Mouse (Mus musculus) embryonic fibroblast, embryonic 13.5 days (primary cell): ENCODE results near the gene Cped1. TPM values are rescaled to one million over a fixed set of nuclear protein-coding genes. Genes with fewer than 3 reads are reported as not detected.

Source experiments
- H3K27ac ChIP-seq: 2 replicates; pipeline ENCODE4 v1.5.1; 2012; ENCODE audit warnings: low read length, control low read depth, inconsistent platforms; ENCODE audit not compliant: insufficient read depth
- H3K4me1 ChIP-seq: 2 replicates; pipeline ENCODE4 v1.6.1; 2011; ENCODE audit warnings: low read length; ENCODE audit not compliant: control insufficient read depth, insufficient read depth
- H3K4me3 ChIP-seq: 2 replicates; pipeline ENCODE4 v1.5.1; 2011; ENCODE audit warnings: mild to moderate bottlenecking, control low read depth, low read length; ENCODE audit not compliant: insufficient read depth
- CTCF ChIP-seq: IDR thresholded peaks from 2 replicates; pipeline ENCODE4 v1.5.1; 2011; ENCODE audit warnings: mild to moderate bottlenecking, control low read depth, low read length, moderate library complexity, borderline replicate concordance; ENCODE audit not compliant: insufficient read depth
- POLR2A ChIP-seq: IDR thresholded peaks from 2 replicates; pipeline ENCODE4 v1.6.1; 2011; ENCODE audit warnings: low read depth, mild to moderate bottlenecking, control low read depth, low read length, moderate library complexity
- polyA plus RNA-seq: library from polyadenylated mRNA; stranded (reverse); fragments of >200 nt; gene quantifications from 2 replicates; pipeline ENCODE4 v1.2.4, GENCODE M21; 2011; ENCODE audit warnings: low read depth; ENCODE audit not compliant: missing spikeins, insufficient read length

Cped1 gene
- polyA plus RNA-seq, 1 experiment = 34.4 TPM

- peaks cover 2% of the 10 kb centered on the region; the same call in 1 of the 2 replicates for H3K4me1 ChIP-seq
- H3K27ac ChIP-seq = peak overlapping the region; percentile 49; the same call in 1 of the 2 replicates
- no peak overlapping the region for H3K4me3 ChIP-seq
- TF ChIP-seq CTCF (no peak), POLR2A (no peak)
Measured at GRCm38 (mm10) chr6:22269840-22270521, 284.3 kb downstream of the Cped1 start.

DNA sequence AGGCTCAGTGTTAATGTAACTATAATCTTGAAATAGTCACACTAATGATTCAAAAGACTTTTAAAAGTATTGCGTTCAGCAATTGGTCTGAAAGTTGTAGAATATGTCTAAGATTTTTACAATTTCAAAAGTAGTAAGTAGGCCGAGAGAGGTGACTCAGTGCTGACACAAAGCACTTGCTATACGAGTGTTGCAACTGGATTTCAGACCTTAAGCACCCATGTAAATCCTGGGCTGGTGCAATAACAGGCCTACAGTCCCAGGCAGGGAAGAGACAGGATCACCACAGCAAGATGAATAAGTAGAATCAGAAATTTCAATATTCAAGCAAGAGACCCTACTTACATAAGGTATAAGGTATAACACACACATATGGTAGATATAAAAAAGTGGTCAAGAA is 292.2 kb downstream of the Cped1 start:
- TF ChIP-seq POLR2A = no peak
- no peak for TF ChIP-seq CTCF
- no peak overlapping the region for H3K27ac ChIP-seq
- H3K4me1 ChIP-seq = peaks cover 7% of the 10 kb centered on the region
- H3K4me3 ChIP-seq = no peak overlapping the region

- peaks cover 7% of the 10 kb centered on the region for H3K4me1 ChIP-seq
- peak overlapping the region; percentile 94 for H3K27ac ChIP-seq
- TF ChIP-seq POLR2A (no peak), CTCF (no peak)
- no peak overlapping the region for H3K4me3 ChIP-seq
Measured at GRCm38 (mm10) chr6:22280217-22280861, 294.6 kb downstream of the Cped1 start.

DNA sequence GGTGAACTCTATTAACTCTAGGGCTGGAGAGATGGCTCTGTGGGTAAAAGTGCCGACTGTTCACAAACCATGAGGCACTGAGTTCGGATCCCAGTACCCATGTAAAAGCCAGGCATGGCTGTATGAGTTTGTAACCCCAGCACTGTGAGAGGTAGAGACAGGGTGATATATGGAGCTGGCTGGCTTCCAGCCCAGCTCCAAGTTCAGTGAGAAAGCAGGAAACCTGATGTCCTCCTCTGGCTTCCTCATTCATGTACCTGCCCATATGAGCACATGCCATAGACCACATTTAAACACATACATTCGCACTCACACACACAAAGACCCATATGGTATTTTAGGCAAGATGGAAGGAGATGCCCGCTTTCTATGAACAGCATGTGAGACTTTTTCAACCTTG is 296.7 kb downstream of the Cped1 start:
- H3K4me1 ChIP-seq = peaks cover 7% of the 10 kb centered on the region
- no peak overlapping the region for H3K27ac ChIP-seq
- TF ChIP-seq CTCF = no peak
- TF ChIP-seq POLR2A = no peak
- no peak overlapping the region for H3K4me3 ChIP-seq

GRCm38 (mm10) chr6:22288004-22288736 is 302.5 kb downstream of the Cped1 start, which contains the start of gene Wnt16:
Gene Wnt16, plus strand, starts transcription at chr6:22288227.
- Histone ChIP-seq H3K4me3 (peak within 1 kb of the TSS; percentile 25), H3K4me1 (peaks cover 5% of the 10 kb centered on the region), H3K27ac (no peak within 1 kb of the TSS)
- TF ChIP-seq POLR2A (peak; percentile 44), CTCF (no peak)

DNA sequence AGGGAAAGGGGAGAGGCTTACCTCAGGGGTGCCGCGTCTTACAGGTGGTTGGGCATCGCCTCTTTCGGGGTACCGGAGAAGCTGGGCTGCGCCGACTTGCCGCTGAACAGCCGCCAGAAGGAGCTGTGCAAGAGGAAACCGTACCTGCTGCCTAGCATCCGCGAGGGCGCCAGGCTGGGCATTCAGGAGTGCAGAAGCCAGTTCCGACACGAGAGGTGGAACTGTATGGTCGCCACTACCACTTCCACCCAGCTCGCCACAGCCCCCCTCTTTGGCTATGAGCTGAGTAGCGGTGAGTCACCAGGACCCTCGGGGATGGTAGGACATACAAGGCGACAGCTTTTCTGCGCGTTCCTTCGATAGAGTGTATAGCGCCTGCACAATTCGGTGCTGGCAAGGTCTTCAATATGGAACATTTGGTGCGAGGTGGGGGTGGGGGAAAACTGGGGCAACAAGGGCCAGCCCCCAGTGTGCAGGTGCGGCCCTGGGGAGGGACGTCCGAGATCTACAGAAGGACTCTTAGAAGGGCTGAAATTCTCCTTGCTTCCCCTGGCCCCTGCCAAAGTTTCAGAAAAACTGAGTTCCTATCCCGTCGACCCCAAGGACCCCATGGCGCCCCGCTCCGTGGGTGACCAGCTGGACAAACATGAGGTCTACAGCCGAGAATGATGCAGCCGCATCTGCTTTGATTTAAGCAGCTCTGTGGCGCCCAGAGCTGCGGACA is 303.2 kb downstream of the Cped1 start:
- H3K4me3 ChIP-seq = peak overlapping the region; percentile 25
- H3K4me1 ChIP-seq = peaks cover 5% of the 10 kb centered on the region
- no peak overlapping the region for H3K27ac ChIP-seq
- no peak for TF ChIP-seq POLR2A

DNA sequence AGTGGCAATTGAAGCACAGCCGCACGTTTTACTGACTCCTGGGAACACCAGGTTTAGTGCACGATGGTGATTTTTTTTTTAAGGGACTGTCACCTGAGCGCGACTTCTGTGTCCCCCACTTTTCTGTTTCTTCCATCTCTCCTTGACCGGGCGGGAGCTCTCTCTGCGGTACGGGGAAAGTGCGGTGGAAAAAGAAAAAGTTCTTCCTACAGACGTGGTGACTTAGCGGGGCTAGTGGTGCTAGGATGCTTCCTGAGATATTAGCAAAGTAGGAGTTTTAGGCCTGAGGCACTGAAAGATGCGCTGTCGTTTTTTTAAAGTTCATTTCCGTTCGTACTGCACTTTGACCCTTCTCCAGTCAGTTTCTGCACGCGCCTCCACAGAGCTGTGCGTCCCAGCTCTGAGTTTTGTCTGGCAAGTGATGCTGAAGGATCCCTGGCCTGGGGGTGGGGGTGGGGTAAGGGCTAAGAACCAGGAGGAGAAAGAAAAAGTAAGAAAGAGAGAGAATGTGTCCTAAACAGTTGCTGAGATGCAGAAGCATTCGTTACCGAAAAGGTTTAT is 303.8 kb downstream of the Cped1 start:
- Histone ChIP-seq H3K4me1 (peaks cover 5% of the 10 kb centered on the region), H3K4me3 (peak overlapping the region; percentile 25), H3K27ac (no peak overlapping the region)
- no peak for TF ChIP-seq POLR2A
- no peak for TF ChIP-seq CTCF

DNA sequence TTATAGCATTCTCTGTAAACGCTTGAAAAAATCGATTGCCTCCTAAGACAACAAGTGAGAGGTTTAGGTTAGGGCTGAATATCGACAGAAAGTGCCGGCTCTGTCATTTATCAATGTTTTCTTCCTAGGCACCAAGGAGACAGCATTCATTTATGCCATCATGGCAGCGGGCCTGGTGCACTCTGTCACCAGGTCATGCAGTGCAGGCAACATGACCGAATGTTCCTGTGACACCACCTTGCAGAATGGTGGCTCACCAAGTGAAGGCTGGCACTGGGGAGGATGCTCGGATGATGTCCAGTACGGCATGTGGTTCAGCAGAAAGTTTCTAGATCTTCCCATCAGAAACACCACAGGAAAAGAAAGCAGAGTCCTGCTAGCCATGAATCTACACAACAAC is 305.1 kb downstream of the Cped1 start:
- TF ChIP-seq CTCF (no peak), POLR2A (no peak)
- no peak overlapping the region for H3K27ac ChIP-seq
- no peak overlapping the region for H3K4me3 ChIP-seq
- H3K4me1 ChIP-seq = peaks cover 5% of the 10 kb centered on the region

DNA sequence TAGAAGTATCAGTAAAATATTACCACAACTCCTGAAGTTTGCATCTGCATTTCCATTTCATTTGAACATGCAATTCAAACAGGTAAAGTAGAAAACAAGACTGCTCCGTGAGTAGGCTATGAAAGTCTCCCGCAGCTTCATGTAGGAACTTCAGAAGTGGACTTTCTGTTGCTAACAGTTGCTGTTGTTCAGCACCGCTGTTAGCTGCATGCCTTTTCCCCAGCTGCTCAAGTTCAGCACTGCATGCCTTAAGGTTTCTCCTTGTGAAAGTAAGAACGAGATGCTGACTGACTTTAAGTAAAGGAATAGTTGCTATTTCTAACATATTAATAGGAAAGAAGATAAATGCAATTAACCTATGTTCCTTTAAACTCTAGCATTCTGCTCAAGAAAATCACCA is 306.3 kb downstream of the Cped1 start:
- TF ChIP-seq CTCF = no peak
- TF ChIP-seq POLR2A = no peak
- peaks cover 5% of the 10 kb centered on the region for H3K4me1 ChIP-seq
- no peak overlapping the region for H3K4me3 ChIP-seq
- no peak overlapping the region for H3K27ac ChIP-seq
